Mouse (Mus musculus): ENCODE data around the gene Adgre1. TPM values are rescaled to one million over a fixed set of nuclear protein-coding genes. Genes with fewer than 3 reads are reported as not detected.

Gene Adgre1
- not detected in 2 replicates for polyA plus RNA-seq (2011; ENCODE audit: insufficient read depth, insufficient read length, low read depth, missing spikeins)

DNA sequence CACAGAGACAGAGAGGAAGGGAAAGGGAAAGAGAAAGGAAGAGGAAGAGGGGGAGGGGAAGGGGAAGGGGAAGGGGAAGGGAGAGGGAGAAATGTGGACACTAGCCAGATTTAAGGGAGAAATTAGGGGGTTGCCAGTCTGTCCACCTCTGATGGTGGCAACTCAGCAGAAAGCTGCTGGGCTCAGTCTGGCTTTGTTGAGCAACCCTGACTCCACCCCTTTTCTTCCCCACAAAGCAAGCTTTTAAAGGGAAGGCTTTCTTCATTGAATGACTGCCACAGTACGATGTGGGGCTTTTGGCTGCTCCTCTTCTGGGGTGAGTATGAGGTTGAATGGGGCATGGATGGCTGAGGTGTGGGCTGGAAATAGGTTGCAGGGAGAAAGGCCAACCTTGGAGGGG lies at the start of gene Adgre1:
Gene Adgre1 (plus strand): TSS at position 251 of the 400 bp plus-strand sequence.
- no peak within 1 kb of the TSS for H3K27ac ChIP-seq (ENCODE audit: insufficient read depth, low read length)
- H3K9me3 ChIP-seq (replicated peaks; ENCODE audit: control insufficient read depth, insufficient read depth, low read length, poor library complexity, severe bottlenecking) = no peaks in the 10 kb centered on the region
- no peaks in the 10 kb centered on the region for H3K4me1 ChIP-seq (ENCODE audit: control insufficient read depth, insufficient read depth, low read length)
- H3K4me3 ChIP-seq (ENCODE audit: low read depth, low read length) = no peak within 1 kb of the TSS
- H3K9ac ChIP-seq (ENCODE audit: low read depth, poor library complexity, severe bottlenecking) = no peak within 1 kb of the TSS
- TF ChIP-seq CTCF (IDR thresholded peaks at IDR 0.05; ENCODE audit: low read depth, low read length) (no peak), EP300 (IDR thresholded peaks at IDR 0.05; ENCODE audit: insufficient read depth, low read depth, low read length) (no peak), POLR2A (IDR thresholded peaks at IDR 0.05; ENCODE audit: insufficient read depth, low read length) (no peak)
- no peaks in the 10 kb centered on the region for H3K36me3 ChIP-seq (ENCODE audit: control insufficient read depth, insufficient read depth, low read length, poor library complexity, severe bottlenecking)
- no peaks in the 10 kb centered on the region; the same call in 1 of the 2 replicates for H3K27me3 ChIP-seq (ENCODE audit: control insufficient read depth, insufficient read depth, low read length, poor library complexity, severe bottlenecking)

DNA sequence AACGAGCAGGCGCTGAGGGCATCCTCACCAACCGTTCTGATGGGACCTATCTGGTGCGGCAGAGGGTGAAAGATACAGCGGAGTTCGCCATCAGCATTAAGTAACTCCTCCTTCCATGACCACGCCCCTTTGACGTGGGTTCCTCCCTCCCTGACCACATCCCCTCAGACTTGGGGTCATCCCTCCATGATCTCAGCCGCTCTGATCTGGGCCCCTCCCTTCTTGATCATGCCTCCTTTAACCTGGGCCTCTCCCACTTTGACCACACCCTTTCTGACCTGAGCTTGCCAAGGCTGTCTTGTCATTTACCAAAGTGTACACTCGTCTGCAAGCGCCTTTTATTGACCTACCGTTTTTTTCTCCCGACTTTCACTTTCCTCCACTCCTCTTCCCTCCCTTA lies 46.7 kb upstream of the Adgre1 start:
- Histone ChIP-seq H3K9me3 (replicated peaks; ENCODE audit: control insufficient read depth, insufficient read depth, low read length, poor library complexity, severe bottlenecking) (no peaks in the 10 kb centered on the region), H3K27me3 (ENCODE audit: control insufficient read depth, insufficient read depth, low read length, poor library complexity, severe bottlenecking) (no peaks in the 10 kb centered on the region), H3K27ac (ENCODE audit: insufficient read depth, low read length) (no peak overlapping the region), H3K36me3 (ENCODE audit: control insufficient read depth, insufficient read depth, low read length, poor library complexity, severe bottlenecking) (no peaks in the 10 kb centered on the region), H3K9ac (ENCODE audit: low read depth, poor library complexity, severe bottlenecking) (no peak overlapping the region), H3K4me3 (ENCODE audit: low read depth, low read length) (peak overlapping the region; percentile 28; the same call in 1 of the 2 replicates), H3K4me1 (ENCODE audit: control insufficient read depth, insufficient read depth, low read length) (no peaks in the 10 kb centered on the region)
- TF ChIP-seq EP300 (IDR thresholded peaks at IDR 0.05; ENCODE audit: insufficient read depth, low read depth, low read length) (no peak), CTCF (IDR thresholded peaks at IDR 0.05; ENCODE audit: low read depth, low read length) (no peak), POLR2A (IDR thresholded peaks at IDR 0.05; ENCODE audit: insufficient read depth, low read length) (no peak)

DNA sequence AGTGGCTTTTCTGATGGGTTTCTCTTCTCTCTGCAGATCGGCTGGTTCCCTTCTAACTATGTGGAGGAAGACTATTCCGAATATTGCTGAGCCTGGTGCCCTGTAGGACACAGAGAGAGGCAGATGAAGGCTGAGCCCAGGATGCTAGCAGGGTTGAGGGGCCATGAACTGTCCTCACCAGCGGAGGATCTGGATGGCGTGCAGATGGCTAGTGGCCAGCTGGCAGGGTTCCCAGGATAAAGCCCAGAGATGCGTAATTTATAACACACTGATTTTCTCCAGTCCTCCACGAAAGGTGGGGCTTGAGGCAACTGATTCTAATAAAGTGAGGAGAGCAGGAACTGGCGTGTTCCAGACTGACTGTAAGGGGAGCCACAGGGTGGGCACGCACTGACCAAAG lies 30.9 kb upstream of the Adgre1 start:
- H3K9ac ChIP-seq (ENCODE audit: low read depth, poor library complexity, severe bottlenecking) = no peak overlapping the region
- H3K27me3 ChIP-seq (ENCODE audit: control insufficient read depth, insufficient read depth, low read length, poor library complexity, severe bottlenecking) = no peaks in the 10 kb centered on the region
- H3K4me1 ChIP-seq (ENCODE audit: control insufficient read depth, insufficient read depth, low read length) = no peaks in the 10 kb centered on the region
- no peaks in the 10 kb centered on the region for H3K36me3 ChIP-seq (ENCODE audit: control insufficient read depth, insufficient read depth, low read length, poor library complexity, severe bottlenecking)
- no peak overlapping the region for H3K27ac ChIP-seq (ENCODE audit: insufficient read depth, low read length)
- H3K9me3 ChIP-seq (replicated peaks; ENCODE audit: control insufficient read depth, insufficient read depth, low read length, poor library complexity, severe bottlenecking) = no peaks in the 10 kb centered on the region
- no peak for TF ChIP-seq CTCF (IDR thresholded peaks at IDR 0.05; ENCODE audit: low read depth, low read length)
- no peak for TF ChIP-seq EP300 (IDR thresholded peaks at IDR 0.05; ENCODE audit: insufficient read depth, low read depth, low read length)
- TF ChIP-seq POLR2A (IDR thresholded peaks at IDR 0.05; ENCODE audit: insufficient read depth, low read length) = no peak
- no peak overlapping the region for H3K4me3 ChIP-seq (ENCODE audit: low read depth, low read length)

DNA sequence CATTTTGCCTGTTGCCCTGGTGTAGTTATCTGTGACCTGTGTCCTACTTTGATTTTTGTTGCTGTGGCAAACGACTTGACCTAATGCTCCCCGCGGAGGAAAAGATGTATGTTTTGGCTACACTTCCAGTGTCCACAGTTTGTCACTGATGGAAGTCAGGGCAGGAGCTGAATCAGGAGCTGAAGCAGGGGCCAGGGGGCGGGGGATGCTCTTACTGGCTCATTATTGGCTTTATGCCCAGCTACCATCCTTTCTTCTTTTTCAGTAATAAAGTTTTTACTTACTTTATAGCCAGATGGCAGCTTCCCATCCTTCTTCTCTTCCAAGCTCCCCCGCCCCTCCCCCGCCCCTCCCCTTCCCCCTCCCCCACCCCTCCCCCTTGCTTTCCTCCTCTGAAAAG lies 29.5 kb upstream of the Adgre1 start:
- no peaks in the 10 kb centered on the region for H3K9me3 ChIP-seq (replicated peaks; ENCODE audit: control insufficient read depth, insufficient read depth, low read length, poor library complexity, severe bottlenecking)
- H3K4me3 ChIP-seq (ENCODE audit: low read depth, low read length) = no peak overlapping the region
- no peak overlapping the region for H3K27ac ChIP-seq (ENCODE audit: insufficient read depth, low read length)
- no peaks in the 10 kb centered on the region for H3K27me3 ChIP-seq (ENCODE audit: control insufficient read depth, insufficient read depth, low read length, poor library complexity, severe bottlenecking)
- H3K4me1 ChIP-seq (ENCODE audit: control insufficient read depth, insufficient read depth, low read length) = no peaks in the 10 kb centered on the region
- H3K36me3 ChIP-seq (ENCODE audit: control insufficient read depth, insufficient read depth, low read length, poor library complexity, severe bottlenecking) = no peaks in the 10 kb centered on the region
- no peak for TF ChIP-seq CTCF (IDR thresholded peaks at IDR 0.05; ENCODE audit: low read depth, low read length)
- no peak for TF ChIP-seq EP300 (IDR thresholded peaks at IDR 0.05; ENCODE audit: insufficient read depth, low read depth, low read length)
- TF ChIP-seq POLR2A (IDR thresholded peaks at IDR 0.05; ENCODE audit: insufficient read depth, low read length) = no peak
- no peak overlapping the region for H3K9ac ChIP-seq (ENCODE audit: low read depth, poor library complexity, severe bottlenecking)

DNA sequence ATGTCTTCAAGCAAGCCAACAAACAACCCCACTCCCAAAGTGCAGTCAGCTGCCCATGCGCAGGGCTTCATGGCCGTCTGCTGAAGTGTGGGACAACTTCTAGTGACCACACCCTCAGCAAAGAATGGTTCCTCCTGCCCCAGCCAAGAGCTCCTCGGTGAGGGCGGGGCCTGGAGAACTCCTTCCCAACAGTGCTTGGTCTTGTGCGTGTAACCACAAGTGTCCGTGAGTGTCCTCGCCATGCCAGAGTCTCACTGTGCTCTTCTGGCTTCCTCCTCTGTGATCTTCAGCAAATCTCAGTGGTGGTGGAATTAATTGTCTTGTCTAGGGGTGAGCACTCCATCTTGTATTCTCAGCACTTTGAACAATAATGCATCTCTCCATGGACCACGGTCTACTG lies 27.5 kb upstream of the Adgre1 start:
- Histone ChIP-seq H3K36me3 (ENCODE audit: control insufficient read depth, insufficient read depth, low read length, poor library complexity, severe bottlenecking) (no peaks in the 10 kb centered on the region), H3K9me3 (replicated peaks; ENCODE audit: control insufficient read depth, insufficient read depth, low read length, poor library complexity, severe bottlenecking) (no peaks in the 10 kb centered on the region), H3K9ac (ENCODE audit: low read depth, poor library complexity, severe bottlenecking) (no peak overlapping the region), H3K27ac (ENCODE audit: insufficient read depth, low read length) (no peak overlapping the region), H3K27me3 (ENCODE audit: control insufficient read depth, insufficient read depth, low read length, poor library complexity, severe bottlenecking) (no peaks in the 10 kb centered on the region), H3K4me1 (ENCODE audit: control insufficient read depth, insufficient read depth, low read length) (no peaks in the 10 kb centered on the region), H3K4me3 (ENCODE audit: low read depth, low read length) (no peak overlapping the region)
- TF ChIP-seq EP300 (IDR thresholded peaks at IDR 0.05; ENCODE audit: insufficient read depth, low read depth, low read length) (no peak), POLR2A (IDR thresholded peaks at IDR 0.05; ENCODE audit: insufficient read depth, low read length) (no peak), CTCF (IDR thresholded peaks at IDR 0.05; ENCODE audit: low read depth, low read length) (no peak)

DNA sequence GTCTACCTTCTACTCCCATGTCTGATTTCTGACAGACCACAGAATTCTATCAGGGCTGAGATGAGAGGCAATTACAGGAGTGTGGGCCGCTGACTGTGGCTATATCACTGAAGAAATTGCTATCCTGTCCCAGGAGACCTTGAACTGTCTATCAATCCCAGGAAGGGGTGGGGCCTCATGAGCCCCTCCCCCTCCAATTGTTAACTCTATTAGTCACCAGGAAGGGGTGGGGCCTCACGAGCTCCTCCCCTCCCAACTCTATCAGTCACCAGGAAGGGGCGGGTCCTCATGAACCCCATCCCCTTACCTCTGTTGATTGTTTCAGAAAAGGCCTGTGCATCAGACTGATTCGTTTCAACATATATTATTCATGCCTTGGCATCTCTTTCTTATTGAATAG lies 26.2 kb upstream of the Adgre1 start:
- no peaks in the 10 kb centered on the region for H3K36me3 ChIP-seq (ENCODE audit: control insufficient read depth, insufficient read depth, low read length, poor library complexity, severe bottlenecking)
- no peak overlapping the region for H3K9ac ChIP-seq (ENCODE audit: low read depth, poor library complexity, severe bottlenecking)
- no peaks in the 10 kb centered on the region for H3K4me1 ChIP-seq (ENCODE audit: control insufficient read depth, insufficient read depth, low read length)
- no peak overlapping the region for H3K4me3 ChIP-seq (ENCODE audit: low read depth, low read length)
- no peaks in the 10 kb centered on the region for H3K9me3 ChIP-seq (replicated peaks; ENCODE audit: control insufficient read depth, insufficient read depth, low read length, poor library complexity, severe bottlenecking)
- TF ChIP-seq CTCF (IDR thresholded peaks at IDR 0.05; ENCODE audit: low read depth, low read length) (no peak), EP300 (IDR thresholded peaks at IDR 0.05; ENCODE audit: insufficient read depth, low read depth, low read length) (no peak), POLR2A (IDR thresholded peaks at IDR 0.05; ENCODE audit: insufficient read depth, low read length) (no peak)
- no peak overlapping the region for H3K27ac ChIP-seq (ENCODE audit: insufficient read depth, low read length)
- H3K27me3 ChIP-seq (ENCODE audit: control insufficient read depth, insufficient read depth, low read length, poor library complexity, severe bottlenecking) = no peaks in the 10 kb centered on the region

Measured in ES-Bruce4 (cell line).